Mouse (Mus musculus): ENCODE measurements around the gene Nos1ap.

DNA sequence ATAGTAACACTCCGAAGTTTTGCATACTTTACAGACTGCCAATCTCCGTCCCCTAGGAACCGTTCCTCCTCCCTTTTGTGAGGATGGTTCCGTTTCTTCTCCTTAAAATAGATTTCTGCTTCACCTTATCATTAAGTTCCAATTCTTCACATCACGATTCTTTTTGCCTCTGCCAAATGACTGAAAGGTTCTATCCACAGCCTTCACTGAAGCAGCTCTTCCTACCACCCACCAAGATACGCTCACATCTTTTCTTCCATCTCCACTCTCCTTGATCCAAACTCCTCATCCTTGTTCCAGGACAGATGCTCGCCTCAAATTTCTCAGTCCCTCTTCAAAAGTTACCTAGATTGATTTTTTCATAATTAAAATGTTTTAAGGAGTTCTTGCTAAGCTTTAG, 220.8 kb downstream of the Nos1ap start:
- no peak for TF ChIP-seq CTCF (IDR thresholded peaks at IDR 0.05)
- TF ChIP-seq EP300 (IDR thresholded peaks at IDR 0.05): no peak

Measured in lung, postnatal 0 days (tissue).